Comparison of ENCODE assay signal across 8 mouse cellular contexts in the genomic region with DNA sequence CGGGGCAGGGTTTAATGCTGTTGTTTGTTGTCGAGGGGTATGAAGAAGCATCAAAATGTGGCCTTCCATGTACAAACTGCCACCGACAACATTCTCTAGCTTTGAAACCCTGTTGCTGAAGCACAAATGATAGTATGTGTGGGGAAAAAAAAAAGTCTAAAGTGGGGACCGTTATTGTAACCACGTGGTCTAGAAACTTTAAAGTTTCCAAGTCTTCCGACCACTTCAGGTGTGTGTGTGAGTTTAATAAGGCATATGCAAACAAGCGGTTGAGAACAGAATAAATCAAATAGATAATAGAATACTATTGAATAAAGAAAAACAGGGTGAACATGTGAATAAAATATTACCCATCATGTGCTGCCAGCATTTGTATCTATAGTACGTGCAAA. TPM values are rescaled to one million over a fixed set of nuclear protein-coding genes. Genes with fewer than 3 reads are reported as not detected.
DNase-seq lines count a peak whose midpoint lies in the region; ATAC-seq and TF ChIP-seq lines count a peak whose summit lies in the region.

No protein-coding gene starts in this region.

- intact Hi-C loops in heart, postnatal 36 days (cut with DNase I), result loop anchor here (5.0 kb wide), 2 partner anchors 471 to 511 kb away; no protein-coding TSS in a partner anchor

- H3K27ac ChIP-seq in CH12.LX (ENCODE audit: insufficient read depth, low read depth), result peak overlapping the region; percentile 90
- peak overlapping the region; percentile 93 for H3K27ac ChIP-seq in forebrain, embryonic 15.5 days (replicated peaks)
- H3K27ac ChIP-seq in liver, embryonic 15.5 days (replicated peaks), result peak overlapping the region; percentile 84

- dilution Hi-C loops in CH12.LX (cut with MboI; ENCODE audit: extremely low pct_ligation_motif_present, extremely low pct_unique_long_range_greater_than_20kb, low sequenced_read_pairs), result no loop called here

- peaks cover 7 to 36% of the 10 kb centered on the region in 2 experiments for H3K36me3 ChIP-seq in CH12.LX (replicated peaks in 1 of 2; ENCODE audit: control insufficient read depth in 1 of 2, insufficient read depth in 1 of 2, low read length in 1 of 2)
- H3K36me3 ChIP-seq in forebrain, embryonic 15.5 days, result 0 out of 2 replicates have a peak, but pooled peaks cover 6% of the 10 kb centered on the region
- peaks cover 10% of the 10 kb centered on the region for H3K36me3 ChIP-seq in liver, embryonic 15.5 days (replicated peaks)

- peaks cover 12 to 26% of the 10 kb centered on the region in 2 experiments for H3K4me1 ChIP-seq in CH12.LX (ENCODE audit: control insufficient read depth in 1 of 2, insufficient read depth in 2 of 2)
- peaks cover 31% of the 10 kb centered on the region for H3K4me1 ChIP-seq in forebrain, embryonic 15.5 days
- H3K4me1 ChIP-seq in liver, embryonic 15.5 days (replicated peaks), result peaks cover 18% of the 10 kb centered on the region

- TF ChIP-seq EP300 in CH12.LX (IDR thresholded peaks at IDR 0.05; ENCODE audit: low read length), result no peak

- in situ Hi-C loops in CH12.LX (cut with MboI; ENCODE audit: low pct_ligation_motif_present, low pct_unique_long_range_greater_than_20kb, low sequenced_read_pairs), result no loop called here

- TF ChIP-seq RAD21 in CH12.LX (IDR thresholded peaks at IDR 0.05; ENCODE audit: low read depth, low read length), result no peak

- no peaks in the 10 kb centered on the region for H3K79me2 ChIP-seq in CH12.LX (replicated peaks; ENCODE audit: control insufficient read depth, extremely low read depth, insufficient read depth, poor library complexity, severe bottlenecking)

- WGBS in forebrain, embryonic 15.5 days, result 21% methylated on average over 8 of the region's 8 CpGs
- WGBS in liver, embryonic 15.5 days (ENCODE audit: insufficient replicate concordance), result 36% methylated on average over 8 of the region's 8 CpGs

- peak overlapping the region; percentile 80 to 92 (median 82) for H3K4me3 ChIP-seq in CH12.LX (replicated peaks in 1 of 3; ENCODE audit: low read depth in 2 of 3, low read length in 2 of 3, poor library complexity in 1 of 3)
- H3K4me3 ChIP-seq in forebrain, embryonic 15.5 days, result peak overlapping the region; percentile 77
- peak overlapping the region; percentile 95 for H3K4me3 ChIP-seq in liver, embryonic 15.5 days (replicated peaks)

- no peak for TF ChIP-seq POLR2A in CH12.LX (IDR thresholded peaks at IDR 0.05; ENCODE audit: low read depth, low read length)

- H3K4me2 ChIP-seq in CH12.LX (ENCODE audit: insufficient read depth, low read depth, poor library complexity, severe bottlenecking), result peak overlapping the region; percentile 94
- peak overlapping the region; percentile 52 for H3K4me2 ChIP-seq in forebrain, embryonic 15.5 days (replicated peaks)
- H3K4me2 ChIP-seq in liver, embryonic 15.5 days, result peak overlapping the region; percentile 95

- no peak for TF ChIP-seq CTCF in CH12.LX (conservative IDR thresholded peaks at IDR 0.05 in 1 of 2, IDR thresholded peaks at IDR 0.05 in 1 of 2; ENCODE audit: low read depth in 2 of 2, low read length in 2 of 2)

- no peak for ATAC-seq in forebrain, embryonic 15.5 days (replicated peaks)
- no peak for ATAC-seq in liver, embryonic 15.5 days (ENCODE audit: insufficient read depth)
- no peak for ATAC-seq in CD4-positive, CD25-positive, alpha-beta regulatory T cell, adult 4 months
- ATAC-seq in cerebellum, adult (ENCODE audit: insufficient number of reproducible peaks, low FRiP score, low TSS enrichment), result no peak

- H3K9ac ChIP-seq in CH12.LX (ENCODE audit: insufficient read depth, low read depth), result peak overlapping the region; percentile 89
- H3K9ac ChIP-seq in forebrain, embryonic 15.5 days (replicated peaks), result peak overlapping the region; percentile 87
- peak overlapping the region; percentile 91 for H3K9ac ChIP-seq in liver, embryonic 15.5 days

- no peaks in the 10 kb centered on the region for H3K27me3 ChIP-seq in CH12.LX (replicated peaks)
- no peaks in the 10 kb centered on the region for H3K27me3 ChIP-seq in forebrain, embryonic 15.5 days
- no peaks in the 10 kb centered on the region for H3K27me3 ChIP-seq in liver, embryonic 15.5 days

- DNase-seq in heart, adult 11 months, result peak; percentile 76
- no peak for DNase-seq in heart, postnatal 36 days
- no peak for DNase-seq in CH12.LX (ENCODE audit: extremely low read depth)
- DNase-seq in right cerebral cortex, postnatal 14 days, result no peak

- peaks cover 21% of the 10 kb centered on the region for H3K9me3 ChIP-seq in CH12.LX (replicated peaks; ENCODE audit: low read length)
- H3K9me3 ChIP-seq in forebrain, embryonic 15.5 days, result no peaks in the 10 kb centered on the region
- no peaks in the 10 kb centered on the region for H3K9me3 ChIP-seq in liver, embryonic 15.5 days (replicated peaks)

TF ChIP-seq in CH12.LX, 34 proteins besides CTCF, POLR2A, EP300 and RAD21:
- 0 out of 2 replicates have a peak, but pooled peaks have one; percentile 32 for TF ChIP-seq ZNF384 (IDR thresholded peaks at IDR 0.05; ENCODE audit: low read depth, low read length)
- peak; percentile 57; the same call in 1 of the 2 replicates for TF ChIP-seq MXI1 (IDR thresholded peaks at IDR 0.05; ENCODE audit: low read depth, low read length)
- 0 out of 2 replicates have a peak, but pooled peaks have one; percentile 18 for TF ChIP-seq SIN3A (IDR thresholded peaks at IDR 0.05; ENCODE audit: low read length)
- TF ChIP-seq MYC (IDR thresholded peaks at IDR 0.05; ENCODE audit: low read depth, low read length), result peak; percentile 90
- peak; percentile 92 for TF ChIP-seq MAX (IDR thresholded peaks at IDR 0.05; ENCODE audit: low read length)
- no peak for TF ChIP-seq JUN (IDR thresholded peaks at IDR 0.05; ENCODE audit: insufficient read depth, low read depth, low read length)
- no peak for TF ChIP-seq JUND (conservative IDR thresholded peaks at IDR 0.05; ENCODE audit: low read depth, low read length)
- 0 out of 2 replicates have a peak, but pooled peaks have one; percentile 30 for TF ChIP-seq BHLHE40 (IDR thresholded peaks at IDR 0.05; ENCODE audit: low read depth, low read length)
- no peak for TF ChIP-seq CHD2 (IDR thresholded peaks at IDR 0.05; ENCODE audit: low read length)

RNA-seq across cellular contexts. Expression of a gene that starts 0.5 kb away (rescaled TPM):
- 1 to 10 TPM; 4.9 to 7.2 TPM for total RNA-seq in heart, postnatal 36 days (2021)
- 5.0 and 5.6 TPM in 2 replicates for total RNA-seq in CH12.LX (2012; rRNA removed)
- 3.8 and 4.0 TPM in 2 replicates for total RNA-seq in CH12.LX (2014; rRNA removed)
- 17.4 and 18.2 TPM in 2 replicates for polyA plus RNA-seq in CH12.LX (2012; ENCODE audit: insufficient read length, low read depth)
- 15.4 and 16.4 TPM in 2 replicates for polyA plus RNA-seq in forebrain, embryonic 15.5 days (2015; fragmentation: Nextera tagmentation; extraction: Ambion mirVana)
- polyA plus RNA-seq in liver, embryonic 15.5 days (2015; fragmentation: Nextera tagmentation; extraction: Ambion mirVana), result 5.0 and 5.8 TPM in 2 replicates
- 10 to 100 TPM; 10.0 TPM for polyA plus RNA-seq in CD4-positive, CD25-positive, alpha-beta regulatory T cell, adult 4 months (2017; shearing (Covaris generic))

RNA-seq across cellular contexts. Expression of a gene that starts 1.7 kb away (rescaled TPM):
- total RNA-seq in heart, postnatal 36 days (2021), result 1 to 10 TPM; 3.1 to 3.4 TPM
- total RNA-seq in CH12.LX (2012; rRNA removed) (4.7 and 5.2 TPM in 2 replicates), CH12.LX (2014; rRNA removed) (4.6 and 5.3 TPM in 2 replicates)
- 3.7 and 4.4 TPM in 2 replicates for polyA plus RNA-seq in CH12.LX (2012; ENCODE audit: insufficient read length, low read depth)
- 2.8 and 2.9 TPM in 2 replicates for polyA plus RNA-seq in forebrain, embryonic 15.5 days (2015; fragmentation: Nextera tagmentation; extraction: Ambion mirVana)
- 2.7 and 3.2 TPM in 2 replicates for polyA plus RNA-seq in liver, embryonic 15.5 days (2015; fragmentation: Nextera tagmentation; extraction: Ambion mirVana)
- 1 to 10 TPM; 2.8 to 3.3 TPM for polyA plus RNA-seq in CD4-positive, CD25-positive, alpha-beta regulatory T cell, adult 4 months (2017; shearing (Covaris generic))

RNA-seq across cellular contexts. Expression of a gene that starts 19.8 kb away (rescaled TPM):
- total RNA-seq in heart, postnatal 36 days (2021), result not detected
- total RNA-seq in CH12.LX (2012; rRNA removed), result not detected in 2 replicates
- total RNA-seq in CH12.LX (2014; rRNA removed), result not detected in 2 replicates
- polyA plus RNA-seq in CH12.LX (2012; ENCODE audit: insufficient read length, low read depth), result not detected in 2 replicates
- polyA plus RNA-seq in forebrain, embryonic 15.5 days (2015; fragmentation: Nextera tagmentation; extraction: Ambion mirVana), result not detected in 2 replicates
- not detected in 2 replicates for polyA plus RNA-seq in liver, embryonic 15.5 days (2015; fragmentation: Nextera tagmentation; extraction: Ambion mirVana)
- polyA plus RNA-seq in CD4-positive, CD25-positive, alpha-beta regulatory T cell, adult 4 months (2017; shearing (Covaris generic)), result under 1 TPM in 1 of 2 experiments, not detected in 1; 0.47 TPM
